Mouse (Mus musculus) liver, postnatal 0 days (tissue): Measurements from ENCODE around the gene Dynll1. TPM values are rescaled to one million over a fixed set of nuclear protein-coding genes. Genes with fewer than 3 reads are reported as not detected.

Experiments
- ATAC-seq: fragments of 200-750 bp; cut with Nextera tagmentation; 2 replicates; pipeline ENCODE4 v1.8.0; 2017; ENCODE audit warnings: mild to moderate bottlenecking, moderate library complexity
- DNase-seq: peaks from one replicate; pipeline ENCODE4 v3.0.0-alpha.2; 2016
- H3K27ac ChIP-seq: fragments of 300-500 bp; sonication (generic); 2 replicates; pipeline ENCODE4 v1.5.1; 2014; ENCODE audit warnings: antibody characterized with exemption, moderate library complexity, mild to moderate bottlenecking, low read depth
- H3K27me3 ChIP-seq: fragments of 300-500 bp; sonication (generic); 2 replicates; pipeline ENCODE4 v1.6.1; 2014; ENCODE audit warnings: low read length, control low read depth, mixed read lengths; ENCODE audit not compliant: insufficient read depth
- H3K36me3 ChIP-seq: fragments of 300-500 bp; sonication (generic); replicated peaks from 2 replicates; pipeline ENCODE4 v1.6.1; 2014; ENCODE audit warnings: mild to moderate bottlenecking, control low read depth, low read length, moderate library complexity, mixed read lengths; ENCODE audit not compliant: insufficient read depth
- H3K4me1 ChIP-seq: fragments of 300-500 bp; sonication (generic); 2 replicates; pipeline ENCODE4 v1.6.1; 2014; ENCODE audit warnings: antibody characterized with exemption, mild to moderate bottlenecking, control low read depth; ENCODE audit not compliant: insufficient read depth
- H3K4me2 ChIP-seq: fragments of 300-500 bp; sonication (generic); 2 replicates; pipeline ENCODE4 v1.6.1; 2014; ENCODE audit warnings: low read depth, mild to moderate bottlenecking, low read length, moderate library complexity, mixed read lengths
- H3K4me3 ChIP-seq: fragments of 300-500 bp; sonication (generic); 2 replicates; pipeline ENCODE4 v1.5.1; 2014; ENCODE audit warnings: low read depth, low read length
- H3K9ac ChIP-seq: fragments of 300-500 bp; sonication (generic); replicated peaks from 2 replicates; pipeline ENCODE4 v1.6.1; 2014; ENCODE audit warnings: mild to moderate bottlenecking, moderate library complexity
- H3K9me3 ChIP-seq: fragments of 300-500 bp; sonication (generic); 2 replicates; pipeline ENCODE4 v1.6.1; 2016; ENCODE audit warnings: mild to moderate bottlenecking, control low read depth, low read length, mixed read lengths
- CTCF ChIP-seq: sonication (generic); IDR thresholded peaks from 2 replicates; pipeline ENCODE4 v1.5.1; 2016; ENCODE audit warnings: antibody characterized with exemption, low read depth
- EP300 ChIP-seq: IDR thresholded peaks from 2 replicates; pipeline ENCODE4 v1.6.1; 2016; ENCODE audit warnings: antibody characterized with exemption, low read depth, mild to moderate bottlenecking
- WGBS: fragments of 180-500 bp; shearing (Covaris S2); extraction: QIAGEN DNeasy Blood & Tissue Kit; methylation state at CpG from one replicate; pipeline ENCODE4 v1.1.7; 2014; ENCODE audit not compliant: insufficient replicate concordance; 5-methylcytosine and 5-hydroxymethylcytosine counted together
- polyA plus RNA-seq: library from polyadenylated mRNA; unstranded; fragments of >200 nt; fragmentation: Nextera tagmentation; extraction: Ambion mirVana; gene quantifications from 2 replicates; pipeline ENCODE4 v1.2.1, GENCODE M21; 2015

The Dynll1 gene
- polyA plus RNA-seq, 1 experiment from 2014 or later, result 399 TPM

DNA sequence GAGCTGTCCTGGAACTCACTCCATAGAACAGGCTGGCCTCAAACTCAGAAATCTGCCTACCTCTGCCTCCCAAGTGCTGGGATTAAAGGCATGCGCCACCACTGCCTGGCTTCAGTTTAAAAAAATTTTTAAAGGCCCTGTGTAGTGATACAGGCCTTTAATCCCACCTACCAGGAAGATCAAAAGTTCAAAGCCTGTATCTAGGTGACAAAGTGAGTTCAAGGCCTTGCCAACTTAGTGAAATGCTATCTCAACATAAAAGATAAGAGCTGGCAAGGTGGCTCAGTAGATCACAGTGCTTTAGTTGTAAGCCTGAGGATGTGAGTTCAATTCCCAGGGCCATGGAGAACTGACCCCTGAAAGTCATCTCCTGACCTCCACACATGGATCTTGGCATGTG, 22.7 kb downstream of the Dynll1 start:
- Histone ChIP-seq H3K36me3 (peaks cover under 1% of the 10 kb centered on the region; the same call in 1 of the 2 replicates), H3K27ac (no peak overlapping the region), H3K4me2 (no peak overlapping the region), H3K27me3 (no peaks in the 10 kb centered on the region), H3K4me1 (peaks cover 17% of the 10 kb centered on the region), H3K4me3 (no peak overlapping the region), H3K9me3 (no peaks in the 10 kb centered on the region; the same call in 1 of the 2 replicates), H3K9ac (no peak overlapping the region)
- ATAC-seq (no peak), DNase-seq (no peak)
- WGBS, result 60% methylated on average over 1 of the region's 1 CpGs
- TF ChIP-seq CTCF (no peak), EP300 (no peak)

DNA sequence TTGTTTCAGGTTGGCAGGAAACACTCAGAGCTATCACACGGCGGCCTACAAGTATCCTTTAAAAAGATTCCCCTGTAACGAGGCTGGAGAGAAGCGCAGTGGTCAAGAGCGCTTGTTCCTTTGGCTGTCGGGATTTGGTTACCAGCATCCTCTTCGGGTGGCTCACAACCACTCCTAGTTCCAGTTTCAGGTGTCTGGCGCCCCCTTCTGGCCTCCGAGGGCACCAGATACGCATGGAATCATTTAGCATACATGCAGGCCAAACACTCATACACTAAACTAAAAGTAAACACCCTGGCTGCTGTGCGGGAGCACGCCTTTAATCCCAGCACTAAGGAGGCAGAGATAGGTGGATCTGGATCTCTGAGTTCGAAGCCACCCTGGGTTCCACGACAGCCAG, 24.8 kb downstream of the Dynll1 start:
- DNase-seq (peak; percentile 65), ATAC-seq (no peak)
- H3K4me2 ChIP-seq, result no peak overlapping the region
- no peak overlapping the region for H3K9ac ChIP-seq
- no peak overlapping the region for H3K27ac ChIP-seq
- H3K4me3 ChIP-seq, result no peak overlapping the region
- no peak for TF ChIP-seq EP300
- TF ChIP-seq CTCF, result peak; percentile 75
- 62% methylated on average over 14 of the region's 14 CpGs for WGBS
- H3K9me3 ChIP-seq, result no peaks in the 10 kb centered on the region; the same call in 1 of the 2 replicates
- no peaks in the 10 kb centered on the region for H3K27me3 ChIP-seq
- H3K4me1 ChIP-seq, result peaks cover 24% of the 10 kb centered on the region
- H3K36me3 ChIP-seq, result no peaks in the 10 kb centered on the region

DNA sequence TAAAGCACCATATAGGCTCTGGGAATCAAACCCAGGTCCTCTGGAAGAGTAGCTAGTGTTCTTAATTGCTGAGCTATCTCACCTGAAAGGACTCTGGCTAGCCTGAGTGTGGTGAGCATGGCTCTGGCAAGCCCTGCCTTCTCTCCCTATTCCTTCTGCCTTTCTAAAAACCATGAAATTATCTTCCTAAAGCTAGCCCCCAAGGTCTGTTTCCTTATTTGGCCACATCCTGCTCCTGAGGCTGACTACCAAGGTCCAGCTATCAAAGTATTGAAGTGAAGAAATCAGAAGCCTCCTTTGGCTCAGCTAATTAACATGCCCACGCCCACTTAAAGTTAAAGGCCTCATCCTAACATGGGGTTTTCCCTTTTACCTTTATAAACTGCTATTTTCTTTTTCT, 26.0 kb downstream of the Dynll1 start:
- H3K4me1 ChIP-seq, result peaks cover 30% of the 10 kb centered on the region
- no peak for DNase-seq
- peaks cover 5% of the 10 kb centered on the region for H3K36me3 ChIP-seq
- H3K4me3 ChIP-seq, result no peak overlapping the region
- no peak for ATAC-seq
- WGBS, result 88% methylated on average over 1 of the region's 1 CpGs
- no peak overlapping the region for H3K9ac ChIP-seq
- H3K27me3 ChIP-seq, result no peaks in the 10 kb centered on the region
- no peak overlapping the region for H3K4me2 ChIP-seq
- TF ChIP-seq CTCF, result no peak
- TF ChIP-seq EP300, result no peak
- no peak overlapping the region for H3K27ac ChIP-seq
- H3K9me3 ChIP-seq, result no peaks in the 10 kb centered on the region; the same call in 1 of the 2 replicates

GRCm38 (mm10) chr5:115274353-115274752, 26.4 kb downstream of the Dynll1 start:
- H3K4me3 ChIP-seq, result no peak overlapping the region
- ATAC-seq (no peak), DNase-seq (no peak)
- TF ChIP-seq EP300 (no peak), CTCF (0 out of 2 replicates have a peak, but pooled peaks have one; percentile 10)
- no peak overlapping the region for H3K4me2 ChIP-seq
- 43% methylated on average over 1 of the region's 1 CpGs for WGBS
- peaks cover 35% of the 10 kb centered on the region for H3K4me1 ChIP-seq
- H3K9ac ChIP-seq, result no peak overlapping the region
- H3K9me3 ChIP-seq, result no peaks in the 10 kb centered on the region; the same call in 1 of the 2 replicates
- H3K36me3 ChIP-seq, result peaks cover 9% of the 10 kb centered on the region
- no peaks in the 10 kb centered on the region for H3K27me3 ChIP-seq
- H3K27ac ChIP-seq, result no peak overlapping the region

DNA sequence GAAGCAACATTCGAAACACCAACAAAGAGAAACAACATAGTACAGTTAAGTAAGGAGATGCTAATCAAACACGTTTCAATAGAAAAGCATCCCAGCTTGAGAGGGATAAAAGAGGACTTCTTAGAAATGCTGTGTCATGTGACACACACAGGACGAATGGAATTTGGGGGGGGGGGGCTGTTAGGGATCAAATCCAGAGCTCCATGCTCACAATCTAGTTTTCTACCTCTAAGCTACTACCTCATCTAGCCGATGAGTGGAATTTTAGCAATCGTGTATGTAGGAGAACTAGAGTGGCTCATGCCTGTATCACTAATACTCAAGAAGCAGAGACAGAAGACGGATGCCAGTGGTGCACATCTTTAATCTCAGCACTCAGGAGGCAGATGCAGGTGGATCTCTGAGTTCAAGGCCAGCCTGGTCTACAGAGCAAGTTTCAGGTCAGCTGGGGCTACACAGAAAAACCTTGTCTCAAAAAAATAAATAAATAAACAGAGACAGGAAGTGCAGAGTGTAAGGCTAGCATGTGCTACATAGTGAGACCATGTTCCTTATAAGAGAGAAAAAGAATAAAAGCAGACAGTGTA, 27.2 kb downstream of the Dynll1 start:
- Histone ChIP-seq H3K27ac (0 out of 2 replicates have a peak overlapping the region, but pooled peaks have one; percentile 36), H3K9me3 (no peaks in the 10 kb centered on the region; the same call in 1 of the 2 replicates), H3K4me2 (no peak overlapping the region), H3K9ac (no peak overlapping the region), H3K4me1 (peaks cover 40% of the 10 kb centered on the region), H3K27me3 (no peaks in the 10 kb centered on the region), H3K36me3 (peaks cover 16% of the 10 kb centered on the region), H3K4me3 (peak overlapping the region; percentile 95; the same call in 1 of the 2 replicates)
- no peak for ATAC-seq
- WGBS, result 71% methylated on average over 6 of the region's 6 CpGs
- no peak for DNase-seq
- TF ChIP-seq EP300, result no peak

- TF ChIP-seq CTCF, result no peak
- peak; percentile 32; the same call in 1 of the 2 replicates for TF ChIP-seq EP300
- Histone ChIP-seq H3K27ac (peak within 1 kb of the TSS; percentile 89), H3K9ac (peak within 1 kb of the TSS; percentile 98), H3K9me3 (no peaks in the 10 kb centered on the region; the same call in 1 of the 2 replicates), H3K4me3 (peak within 1 kb of the TSS; percentile 95), H3K4me1 (peaks cover 43% of the 10 kb centered on the region), H3K36me3 (peaks cover 18% of the 10 kb centered on the region), H3K27me3 (no peaks in the 10 kb centered on the region), H3K4me2 (peak within 1 kb of the TSS; percentile 79)
- 14% methylated on average over 25 of the region's 26 CpGs for WGBS
- ATAC-seq, result peak; percentile 90
- peak; percentile 97 for DNase-seq
These were observed 27.8 kb downstream of the Dynll1 start, which contains the start of gene Rnf10 for GRCm38 (mm10) chr5:115272812-115273548. Gene Rnf10, minus strand, starts transcription at chr5:115272898.
